Mouse (Mus musculus): ENCODE measurements around the gene Rassf3. TPM values are rescaled to one million over a fixed set of nuclear protein-coding genes. Genes with fewer than 3 reads are reported as not detected.

Rassf3 gene
- total RNA-seq, 2 experiments from 2014 or later = 8.8 to 9.3 TPM

GRCm38 (mm10) chr10:121468261-121468660 lies 7.9 kb downstream of the Rassf3 start:
- Histone ChIP-seq H3K27ac (no peak overlapping the region), H3K4me3 (no peak overlapping the region)
- TF ChIP-seq CTCF (conservative IDR thresholded peaks at IDR 0.05) = no peak
- DNase-seq (ENCODE audit: low spot score in 2 of 2) = no peak

- no peak for DNase-seq (ENCODE audit: low spot score in 2 of 2)
- Histone ChIP-seq H3K4me3 (no peak overlapping the region), H3K27ac (no peak overlapping the region)
- no peak for TF ChIP-seq CTCF (conservative IDR thresholded peaks at IDR 0.05)
Observed at GRCm38 (mm10) chr10:121467792-121468191, 8.4 kb downstream of the Rassf3 start.

DNA sequence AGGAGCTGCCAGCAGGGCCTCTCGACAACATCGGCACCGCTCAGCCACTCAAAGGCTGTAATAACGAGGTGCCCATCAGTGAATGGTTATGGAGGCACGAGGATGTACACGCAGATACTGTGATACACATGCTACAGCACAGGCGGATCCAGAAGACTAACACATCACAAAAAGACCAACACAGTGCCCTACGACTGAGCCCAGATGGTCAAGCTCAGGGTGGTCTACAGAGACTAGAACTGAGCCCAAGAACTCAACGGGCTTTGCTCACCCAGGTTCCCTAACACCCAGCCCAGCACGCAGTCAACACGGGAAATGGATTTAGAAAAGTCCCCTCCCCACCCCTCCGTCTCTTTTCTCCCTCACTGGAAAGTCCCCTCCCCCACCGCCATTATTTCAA lies 9.1 kb downstream of the Rassf3 start:
- Histone ChIP-seq H3K27ac (no peak overlapping the region), H3K4me3 (no peak overlapping the region)
- no peak for DNase-seq (ENCODE audit: low spot score in 2 of 2)
- TF ChIP-seq CTCF (conservative IDR thresholded peaks at IDR 0.05) = no peak

DNA sequence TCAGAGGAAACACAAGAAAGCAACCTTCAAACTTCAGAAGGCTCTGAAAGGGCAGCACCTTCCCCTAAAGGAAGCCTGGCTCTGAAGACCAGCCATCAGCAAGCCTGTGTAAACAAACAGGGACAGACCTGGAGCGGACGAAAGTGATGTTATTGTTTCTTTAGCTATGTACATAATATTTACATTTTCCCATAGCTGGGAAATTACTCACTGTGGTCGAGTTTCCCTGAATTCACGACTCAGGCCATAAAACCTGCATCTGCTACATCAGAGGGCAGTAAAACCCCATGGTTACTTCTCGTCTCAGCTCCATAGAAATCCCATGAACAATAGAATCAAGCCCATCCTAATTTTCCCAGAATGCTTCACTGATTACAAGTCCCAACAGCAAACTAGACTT lies 11.1 kb downstream of the Rassf3 start:
- Histone ChIP-seq H3K27ac (no peak overlapping the region), H3K4me3 (no peak overlapping the region)
- no peak for TF ChIP-seq CTCF (conservative IDR thresholded peaks at IDR 0.05)

GRCm38 (mm10) chr10:121462162-121462881 lies 13.8 kb downstream of the Rassf3 start:
- no peak for TF ChIP-seq CTCF (conservative IDR thresholded peaks at IDR 0.05)
- Histone ChIP-seq H3K27ac (peak overlapping the region; percentile 70), H3K4me3 (peak overlapping the region; percentile 28; the same call in 1 of the 2 replicates)
- DNase-seq (ENCODE audit: low spot score in 2 of 2) = no peak

More for the DNA sequence above, 11.1 kb downstream of the Rassf3 start:
- DNase-seq (ENCODE audit: low spot score in 2 of 2) = no peak

- no peak for TF ChIP-seq CTCF (conservative IDR thresholded peaks at IDR 0.05)
- Histone ChIP-seq H3K27ac (peak overlapping the region; percentile 70), H3K4me3 (peak overlapping the region; percentile 28)
- no peak for DNase-seq (ENCODE audit: low spot score in 2 of 2)
Observed at GRCm38 (mm10) chr10:121461404-121462161, 14.6 kb downstream of the Rassf3 start.

- TF ChIP-seq CTCF (conservative IDR thresholded peaks at IDR 0.05) = no peak
- DNase-seq (ENCODE audit: low spot score in 2 of 2) = no peak
- H3K27ac ChIP-seq = no peak overlapping the region
- peak overlapping the region; percentile 20; the same call in 1 of the 2 replicates for H3K4me3 ChIP-seq
Observed at GRCm38 (mm10) chr10:121459124-121459853, 16.9 kb downstream of the Rassf3 start.

GRCm38 (mm10) chr10:121458408-121458807 lies 17.7 kb downstream of the Rassf3 start:
- no peak overlapping the region for H3K27ac ChIP-seq
- H3K4me3 ChIP-seq = no peak overlapping the region
- no peak for TF ChIP-seq CTCF (conservative IDR thresholded peaks at IDR 0.05)
- DNase-seq (ENCODE audit: low spot score in 2 of 2) = no peak

GRCm38 (mm10) chr10:121457381-121457780 lies 18.8 kb downstream of the Rassf3 start:
- Histone ChIP-seq H3K4me3 (no peak overlapping the region), H3K27ac (no peak overlapping the region)
- TF ChIP-seq CTCF (conservative IDR thresholded peaks at IDR 0.05) = no peak
- no peak for DNase-seq (ENCODE audit: low spot score in 2 of 2)

- DNase-seq (ENCODE audit: low spot score in 2 of 2) = no peak
- Histone ChIP-seq H3K4me3 (no peak overlapping the region), H3K27ac (no peak overlapping the region)
- no peak for TF ChIP-seq CTCF (conservative IDR thresholded peaks at IDR 0.05)
Observed at GRCm38 (mm10) chr10:121455517-121455916, 20.6 kb downstream of the Rassf3 start.

DNA sequence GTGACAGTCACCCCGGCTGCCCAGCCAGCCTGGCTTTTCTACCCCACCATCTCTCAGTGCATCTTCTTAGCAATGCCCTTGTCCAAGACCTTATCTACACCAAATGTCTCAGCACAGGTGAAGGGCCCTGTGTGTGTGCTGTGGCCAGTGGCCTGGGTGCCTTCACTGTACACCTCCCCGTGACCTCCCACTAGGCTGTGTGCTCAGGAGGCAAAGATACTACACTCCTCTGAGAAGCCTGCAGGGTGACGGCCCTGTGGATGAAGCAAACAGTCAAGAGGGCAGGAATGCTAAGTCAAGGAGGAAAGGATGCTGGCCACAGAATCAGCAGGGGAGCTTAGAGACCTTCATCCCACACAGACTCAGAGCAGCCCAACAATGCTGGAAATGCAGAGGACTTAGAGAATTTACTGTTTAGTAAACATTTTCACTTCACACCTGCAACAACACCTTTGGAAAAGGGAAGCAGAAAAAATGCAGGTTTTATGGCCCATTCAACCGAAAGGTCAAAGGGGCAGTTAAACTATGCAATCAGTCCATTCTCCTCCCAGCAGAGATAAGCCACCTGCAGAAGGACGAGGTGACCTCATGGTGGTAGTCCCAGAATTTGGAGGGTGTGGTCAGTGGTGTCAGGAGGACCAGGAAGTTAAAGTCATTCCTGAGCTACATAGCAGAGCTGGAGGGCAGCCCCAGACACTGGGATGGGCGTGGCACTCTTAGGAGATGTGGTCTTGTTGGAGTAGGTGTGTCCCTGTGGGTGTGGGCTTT lies 21.3 kb downstream of the Rassf3 start:
- DNase-seq (ENCODE audit: low spot score in 2 of 2) = no peak
- no peak overlapping the region for H3K27ac ChIP-seq
- TF ChIP-seq CTCF (conservative IDR thresholded peaks at IDR 0.05) = no peak
- no peak overlapping the region for H3K4me3 ChIP-seq

DNA sequence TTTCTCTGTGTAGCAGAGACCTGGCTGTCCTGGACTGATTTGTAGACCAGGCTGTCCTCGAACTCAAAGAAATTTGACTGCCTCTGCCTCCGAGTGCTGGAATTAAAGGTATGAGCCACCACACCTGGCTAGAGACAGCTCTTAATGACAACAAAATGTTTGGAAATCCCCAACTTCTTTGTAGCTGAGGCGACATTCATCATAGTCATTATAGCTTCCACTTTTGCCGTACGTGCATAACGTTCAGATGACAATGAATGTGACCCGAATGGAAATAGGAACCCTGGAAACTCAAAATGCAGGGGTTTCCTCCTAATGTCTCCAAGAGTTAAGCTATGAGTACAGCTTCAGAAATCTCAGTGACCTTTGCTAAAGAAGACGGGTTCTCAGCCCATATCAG lies 22.1 kb downstream of the Rassf3 start:
- DNase-seq (ENCODE audit: low spot score in 2 of 2) = no peak
- Histone ChIP-seq H3K4me3 (no peak overlapping the region), H3K27ac (no peak overlapping the region)
- no peak for TF ChIP-seq CTCF (conservative IDR thresholded peaks at IDR 0.05)

Measured in layer of hippocampus, adult 2 months (tissue).